Mouse (Mus musculus) heart, embryonic 14.5 days (tissue): ENCODE data around the gene Camta1. TPM values are rescaled to one million over a fixed set of nuclear protein-coding genes. Genes with fewer than 3 reads are reported as not detected.

Experiments
- ATAC-seq: fragments of 200-750 bp; cut with Nextera tagmentation; 2 replicates; pipeline ENCODE4 v1.8.0; 2017; ENCODE audit warnings: low read depth, moderate TSS enrichment; ENCODE audit not compliant: insufficient number of reproducible peaks, insufficient read depth, low FRiP score
- H3K27ac ChIP-seq, 2 experiments: fragments of 200-500 bp in 1 of 2; fragments of 300-500 bp in 1 of 2; sonication (generic) in 1 of 2; replicated peaks in 1 of 2; 2 replicates each; pipeline ENCODE4 v1.5.1; 2012 to 2014; ENCODE audit warnings: low read depth in 2 of 2, low read length in 2 of 2, control low read depth in 1 of 2, mild to moderate bottlenecking in 1 of 2, mixed read lengths in 1 of 2; ENCODE audit not compliant: control insufficient read depth in 1 of 2, insufficient read depth in 1 of 2
- H3K27me3 ChIP-seq: fragments of 300-500 bp; sonication (generic); 2 replicates; pipeline ENCODE4 v1.6.1; 2014; ENCODE audit warnings: mild to moderate bottlenecking, low read length, control low read depth; ENCODE audit not compliant: control insufficient read depth, insufficient read depth
- H3K36me3 ChIP-seq: fragments of 300-500 bp; sonication (generic); 2 replicates; pipeline ENCODE4 v1.6.1; 2014; ENCODE audit warnings: mild to moderate bottlenecking, control low read depth, low read length, mixed read lengths; ENCODE audit not compliant: control insufficient read depth, insufficient read depth
- H3K4me1 ChIP-seq, 2 experiments: fragments of 200-500 bp in 1 of 2; fragments of 300-500 bp in 1 of 2; sonication (generic) in 1 of 2; 2 replicates each; pipeline ENCODE4 v1.6.1; 2012 to 2014; ENCODE audit warnings: low read length in 2 of 2, control low read depth in 1 of 2, mixed read lengths in 1 of 2; ENCODE audit not compliant: control insufficient read depth in 2 of 2, insufficient read depth in 2 of 2
- H3K4me2 ChIP-seq: fragments of 300-500 bp; sonication (generic); 2 replicates; pipeline ENCODE4 v1.6.1; 2014; ENCODE audit warnings: mild to moderate bottlenecking, low read length
- H3K4me3 ChIP-seq, 2 experiments: fragments of 200-500 bp in 1 of 2; fragments of 300-500 bp in 1 of 2; sonication (generic) in 1 of 2; 2 replicates each; pipeline ENCODE4 v1.5.1; 2012 to 2014; ENCODE audit warnings: low read length in 2 of 2, mild to moderate bottlenecking in 2 of 2, control low read depth in 1 of 2, low read depth in 1 of 2, moderate library complexity in 1 of 2; ENCODE audit not compliant: control insufficient read depth in 1 of 2, insufficient read depth in 1 of 2
- H3K9ac ChIP-seq: fragments of 300-500 bp; sonication (generic); 2 replicates; pipeline ENCODE4 v1.6.1; 2014; ENCODE audit warnings: mild to moderate bottlenecking, low read length
- H3K9me3 ChIP-seq: fragments of 300-500 bp; sonication (generic); 2 replicates; pipeline ENCODE4 v1.6.1; 2016; ENCODE audit warnings: low read length, control low read depth; ENCODE audit not compliant: control insufficient read depth
- WGBS: fragments of 180-500 bp; shearing (Covaris S2); extraction: QIAGEN DNeasy Blood & Tissue Kit; methylation state at CpG from one replicate; pipeline ENCODE4 v1.1.7; 2014; 5-methylcytosine and 5-hydroxymethylcytosine counted together
- polyA plus RNA-seq: library from polyadenylated mRNA; unstranded; fragments of >200 nt; fragmentation: Nextera tagmentation; extraction: Ambion mirVana; gene quantifications from 2 replicates; pipeline ENCODE4 v1.2.1, GENCODE M21; 2014

The Camta1 gene
- polyA plus RNA-seq, 1 experiment from 2014 or later = 150 TPM

DNA sequence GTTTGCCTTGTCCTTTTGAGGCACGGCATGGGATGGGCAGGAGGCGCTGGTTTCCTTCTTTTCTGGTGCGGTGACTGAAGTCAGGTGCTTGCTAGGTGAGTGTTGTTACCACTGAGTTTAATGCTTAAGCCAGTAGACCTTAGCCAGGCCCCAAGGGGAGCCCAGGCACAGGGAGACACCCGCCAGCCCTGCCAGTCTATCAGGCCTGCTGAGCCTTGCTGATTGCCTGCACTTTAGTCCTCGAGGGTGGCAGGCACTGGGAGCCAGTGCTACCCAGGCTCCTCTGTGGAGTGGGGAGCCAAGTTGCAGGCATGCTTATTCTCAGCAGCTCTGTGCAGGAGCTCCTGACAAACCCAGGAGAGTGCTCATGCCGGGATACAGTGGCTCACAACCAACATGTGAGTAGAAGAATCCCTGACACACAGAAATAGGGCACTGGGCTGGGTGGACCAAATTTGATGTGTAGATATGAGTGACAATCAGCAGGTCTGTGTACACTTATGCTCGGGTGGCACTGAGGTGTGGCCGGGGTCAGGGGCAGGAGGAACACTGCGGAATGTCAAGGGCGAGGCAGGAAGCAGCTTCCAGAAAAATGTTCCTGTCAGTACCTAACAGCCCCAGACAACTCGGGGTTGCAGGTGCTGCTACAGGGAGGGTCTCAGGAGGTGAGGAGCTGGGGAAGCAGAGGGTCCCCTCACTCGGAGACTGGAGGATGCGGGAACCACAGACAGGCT, 638.2 kb downstream of the Camta1 start:
- H3K36me3 ChIP-seq = no peaks in the 10 kb centered on the region
- no peaks in the 10 kb centered on the region for H3K27me3 ChIP-seq
- 51% methylated on average over 13 of the region's 13 CpGs for WGBS
- no peak for ATAC-seq
- no peak overlapping the region for H3K4me3 ChIP-seq
- no peak overlapping the region for H3K4me2 ChIP-seq
- H3K9me3 ChIP-seq = no peaks in the 10 kb centered on the region
- H3K27ac ChIP-seq = no peak overlapping the region
- H3K9ac ChIP-seq = no peak overlapping the region
- H3K4me1 ChIP-seq = no peaks in the 10 kb centered on the region

- Histone ChIP-seq H3K4me3 (no peak overlapping the region), H3K9ac (no peak overlapping the region), H3K27me3 (no peaks in the 10 kb centered on the region), H3K9me3 (no peaks in the 10 kb centered on the region), H3K36me3 (no peaks in the 10 kb centered on the region), H3K27ac (no peak overlapping the region), H3K4me2 (no peak overlapping the region), H3K4me1 (no peaks in the 10 kb centered on the region)
- ATAC-seq = no peak
- WGBS = 35% methylated on average over 10 of the region's 10 CpGs
Observed at GRCm38 (mm10) chr4:151222635-151223034, 639.0 kb downstream of the Camta1 start.

- H3K9me3 ChIP-seq = no peaks in the 10 kb centered on the region
- H3K36me3 ChIP-seq = no peaks in the 10 kb centered on the region
- H3K4me2 ChIP-seq = no peak overlapping the region
- no peak overlapping the region for H3K9ac ChIP-seq
- H3K4me3 ChIP-seq = no peak overlapping the region
- no peak overlapping the region for H3K27ac ChIP-seq
- ATAC-seq = no peak
- no peaks in the 10 kb centered on the region for H3K27me3 ChIP-seq
- WGBS = 70% methylated on average over 15 of the region's 15 CpGs
- no peaks in the 10 kb centered on the region; a peak in 1 of 4 replicates for H3K4me1 ChIP-seq
Observed at GRCm38 (mm10) chr4:151216553-151217292, 645.0 kb downstream of the Camta1 start.

- Histone ChIP-seq H3K36me3 (no peaks in the 10 kb centered on the region), H3K9ac (no peak overlapping the region), H3K4me2 (no peak overlapping the region), H3K27ac (no peak overlapping the region), H3K4me1 (peaks cover 7% of the 10 kb centered on the region in 2 experiments), H3K4me3 (no peak overlapping the region), H3K9me3 (no peaks in the 10 kb centered on the region), H3K27me3 (no peaks in the 10 kb centered on the region)
- no peak for ATAC-seq
- WGBS = 40% methylated on average over 4 of the region's 4 CpGs
Observed at GRCm38 (mm10) chr4:151215866-151216265, 645.8 kb downstream of the Camta1 start.

- Histone ChIP-seq H3K36me3 (no peaks in the 10 kb centered on the region), H3K4me1 (peaks cover 10 to 12% of the 10 kb centered on the region in 2 experiments), H3K9ac (no peak overlapping the region), H3K9me3 (no peaks in the 10 kb centered on the region), H3K27me3 (no peaks in the 10 kb centered on the region), H3K27ac (no peak overlapping the region), H3K4me3 (no peak overlapping the region), H3K4me2 (no peak overlapping the region)
- 30% methylated on average over 1 of the region's 1 CpGs for WGBS
- no peak for ATAC-seq
Observed at GRCm38 (mm10) chr4:151215179-151215578, 646.5 kb downstream of the Camta1 start.

DNA sequence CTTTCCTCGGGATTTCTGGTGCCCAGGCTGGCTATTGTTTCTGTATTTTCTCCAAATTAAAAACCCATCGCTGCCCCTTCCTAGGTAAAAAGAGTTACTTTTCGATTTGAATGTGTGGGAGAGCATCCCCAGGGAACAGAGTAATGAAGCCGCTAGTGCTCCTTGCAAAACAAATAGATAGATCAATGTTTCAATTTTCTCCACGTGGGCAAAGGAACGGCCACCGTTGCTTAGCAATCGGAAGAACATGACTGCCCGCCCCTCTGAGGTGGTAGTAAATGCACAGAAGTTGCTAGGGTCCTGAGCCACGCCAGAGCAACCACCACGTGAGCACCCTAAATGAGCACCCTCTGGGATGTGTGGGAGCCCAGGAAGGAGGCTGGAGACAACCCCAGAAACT, 648.2 kb downstream of the Camta1 start:
- no peak overlapping the region for H3K4me2 ChIP-seq
- 72% methylated on average over 11 of the region's 11 CpGs for WGBS
- no peak for ATAC-seq

GRCm38 (mm10) chr4:151211992-151212391, 649.7 kb downstream of the Camta1 start:
- no peak overlapping the region for H3K27ac ChIP-seq
- no peak overlapping the region for H3K4me3 ChIP-seq
- no peaks in the 10 kb centered on the region for H3K36me3 ChIP-seq
- no peak overlapping the region for H3K4me2 ChIP-seq
- WGBS = 85% methylated on average over 6 of the region's 6 CpGs
- H3K9ac ChIP-seq = no peak overlapping the region
- no peaks in the 10 kb centered on the region for H3K9me3 ChIP-seq
- H3K4me1 ChIP-seq = peaks cover 10 to 13% of the 10 kb centered on the region in 2 experiments
- H3K27me3 ChIP-seq = no peaks in the 10 kb centered on the region
- no peak for ATAC-seq

More for the DNA sequence above, 648.2 kb downstream of the Camta1 start:
- peaks cover 10 to 13% of the 10 kb centered on the region in 2 experiments for H3K4me1 ChIP-seq
- no peaks in the 10 kb centered on the region for H3K36me3 ChIP-seq
- no peak overlapping the region for H3K4me3 ChIP-seq
- H3K27me3 ChIP-seq = no peaks in the 10 kb centered on the region
- no peak overlapping the region for H3K27ac ChIP-seq
- H3K9me3 ChIP-seq = no peaks in the 10 kb centered on the region
- H3K9ac ChIP-seq = no peak overlapping the region
